Mouse (Mus musculus) neural tube, embryonic 11.5 days (tissue): Measurements from ENCODE around the gene Adamtsl4. TPM values are rescaled to one million over a fixed set of nuclear protein-coding genes. Genes with fewer than 3 reads are reported as not detected.

Experiments
- ATAC-seq: fragments of 200-750 bp; cut with Nextera tagmentation; 2 replicates; pipeline ENCODE4 v1.8.0; 2017; ENCODE audit warnings: moderate number of reproducible peaks, mild to moderate bottlenecking, moderate TSS enrichment, moderate library complexity; ENCODE audit not compliant: insufficient read depth, low FRiP score, low TSS enrichment
- DNase-seq: peaks from one replicate; pipeline ENCODE4 v3.0.0-alpha.2; 2015; ENCODE audit warnings: low spot score
- H3K27ac ChIP-seq: fragments of 300-500 bp; sonication (generic); 2 replicates; pipeline ENCODE4 v1.5.1; 2014; ENCODE audit warnings: low read depth, mild to moderate bottlenecking, low read length
- H3K27me3 ChIP-seq: fragments of 300-500 bp; sonication (generic); 2 replicates; pipeline ENCODE4 v1.6.1; 2014; ENCODE audit warnings: mild to moderate bottlenecking, low read length, mixed read lengths; ENCODE audit not compliant: control insufficient read depth, insufficient read depth
- H3K36me3 ChIP-seq: fragments of 300-500 bp; sonication (generic); 2 replicates; pipeline ENCODE4 v1.6.1; 2014; ENCODE audit warnings: mild to moderate bottlenecking, low read length, moderate library complexity, mixed read lengths; ENCODE audit not compliant: control insufficient read depth, insufficient read depth
- H3K4me1 ChIP-seq: fragments of 300-500 bp; sonication (generic); 2 replicates; pipeline ENCODE4 v1.6.1; 2014; ENCODE audit warnings: low read length, mixed read lengths; ENCODE audit not compliant: control insufficient read depth, insufficient read depth
- H3K4me2 ChIP-seq: fragments of 300-500 bp; sonication (generic); 2 replicates; pipeline ENCODE4 v1.6.1; 2014; ENCODE audit warnings: low read depth, mild to moderate bottlenecking, moderate library complexity
- H3K4me3 ChIP-seq: fragments of 300-500 bp; sonication (generic); 2 replicates; pipeline ENCODE4 v1.5.1; 2014; ENCODE audit warnings: low read depth, low read length
- H3K9ac ChIP-seq: fragments of 300-500 bp; sonication (generic); 2 replicates; pipeline ENCODE4 v1.6.1; 2014; ENCODE audit warnings: mild to moderate bottlenecking, low read length
- H3K9me3 ChIP-seq: fragments of 300-500 bp; sonication (generic); 2 replicates; pipeline ENCODE4 v1.6.1; 2016; ENCODE audit warnings: low read length; ENCODE audit not compliant: control insufficient read depth
- WGBS: fragments of 180-500 bp; shearing (Covaris S2); extraction: QIAGEN DNeasy Blood & Tissue Kit; methylation state at CpG from one replicate; pipeline ENCODE4 v1.1.7; 2014; 5-methylcytosine and 5-hydroxymethylcytosine counted together
- polyA plus RNA-seq: library from polyadenylated mRNA; unstranded; fragments of >200 nt; fragmentation: Nextera tagmentation; extraction: Ambion mirVana; gene quantifications from 2 replicates; pipeline ENCODE4 v1.2.1, GENCODE M21; 2014

Adamtsl4 gene
- polyA plus RNA-seq = 0.42 and 0.82 TPM in 2 replicates

DNA sequence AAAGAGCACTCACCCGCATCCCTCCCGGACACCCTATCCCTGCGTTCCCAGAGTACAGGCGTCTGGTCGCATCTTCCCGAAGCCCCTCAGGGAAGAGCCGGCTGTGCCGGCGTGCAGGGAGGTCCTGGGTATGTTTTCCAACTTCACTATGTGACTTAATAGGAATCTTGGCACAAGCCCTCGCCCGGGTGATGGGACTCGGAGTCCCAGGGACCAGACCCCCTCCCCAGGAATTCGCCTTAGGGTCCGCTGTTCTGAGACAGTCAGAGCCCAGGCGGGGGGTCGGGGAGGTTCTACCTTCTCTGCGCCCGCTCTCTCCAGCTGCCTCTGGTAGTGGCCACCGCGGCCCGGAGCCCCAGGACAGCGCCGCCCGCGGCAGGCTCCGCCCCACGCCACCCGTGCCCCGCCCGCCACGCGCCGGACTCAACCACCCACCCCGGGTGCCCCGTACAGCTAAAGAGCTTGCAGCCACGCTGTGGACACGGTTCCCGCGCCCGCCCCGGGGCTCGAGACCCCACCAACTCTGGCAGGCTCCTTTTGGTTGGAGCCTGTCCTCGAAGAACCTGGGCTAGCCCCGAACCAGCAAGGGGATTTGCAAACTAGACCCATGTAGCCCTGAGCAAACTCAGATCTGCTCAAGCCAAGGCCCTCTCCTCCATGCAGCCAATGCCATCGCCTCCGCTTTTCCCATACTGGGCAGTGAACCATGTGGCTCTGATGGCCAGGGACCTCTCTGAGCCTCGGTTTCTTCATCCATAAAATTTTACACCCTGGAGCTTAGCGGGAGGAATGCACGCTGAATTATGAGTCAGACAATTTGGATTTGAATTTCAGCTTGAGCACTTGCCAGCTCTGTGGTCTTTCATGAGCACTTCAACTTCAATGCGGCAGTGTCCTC, at the start of gene Adamtsl4:
Gene Adamtsl4 (minus strand): TSS at position 394 of the 898 bp plus-strand sequence.
- Histone ChIP-seq H3K4me1 (peaks cover 12% of the 10 kb centered on the region), H3K36me3 (no peaks in the 10 kb centered on the region), H3K4me2 (peak within 1 kb of the TSS; percentile 67), H3K9me3 (no peaks in the 10 kb centered on the region), H3K27ac (no peak within 1 kb of the TSS), H3K27me3 (no peaks in the 10 kb centered on the region), H3K4me3 (peak within 1 kb of the TSS; percentile 31), H3K9ac (peak within 1 kb of the TSS; percentile 48)
- DNase-seq (peak; percentile 48), ATAC-seq (peak; percentile 51; the same call in 1 of the 2 replicates)
- 6% methylated on average over 49 of the region's 50 CpGs for WGBS

DNA sequence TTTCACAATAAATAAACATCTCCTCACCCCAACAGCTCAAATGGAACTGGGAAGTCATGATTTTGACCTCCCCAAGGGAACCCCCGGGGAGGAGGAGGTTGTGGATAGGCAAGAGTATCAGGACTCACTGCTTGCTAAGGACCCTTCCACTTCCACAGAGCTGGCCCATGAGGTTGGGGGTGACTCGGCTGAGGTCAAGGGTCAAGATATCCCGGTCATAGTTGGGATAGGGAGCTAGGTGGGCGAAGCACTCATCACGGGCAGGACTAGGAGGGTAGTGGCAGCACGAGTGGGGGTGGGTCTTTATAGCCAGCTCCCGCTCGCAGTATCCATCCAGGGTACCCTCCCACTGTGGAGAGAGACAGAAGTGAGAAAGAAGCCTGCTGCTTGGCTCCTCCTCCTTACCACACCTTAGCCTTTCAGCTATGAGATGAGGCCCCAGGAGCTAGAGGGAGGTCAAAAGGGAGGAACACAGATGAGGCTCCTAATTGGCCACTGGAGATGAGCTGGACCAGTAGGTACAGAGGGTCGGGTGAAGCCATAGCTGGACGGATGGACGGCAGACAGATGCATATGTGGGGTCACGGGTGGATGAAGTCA, 47.5 kb upstream of the Adamtsl4 start:
- ATAC-seq (no peak), DNase-seq (no peak)
- no peak overlapping the region for H3K27ac ChIP-seq
- 82% methylated on average over 12 of the region's 12 CpGs for WGBS
- peaks cover 10% of the 10 kb centered on the region for H3K36me3 ChIP-seq
- no peak overlapping the region for H3K4me3 ChIP-seq
- no peaks in the 10 kb centered on the region for H3K27me3 ChIP-seq
- no peak overlapping the region for H3K4me2 ChIP-seq
- no peaks in the 10 kb centered on the region for H3K4me1 ChIP-seq
- no peaks in the 10 kb centered on the region for H3K9me3 ChIP-seq
- no peak overlapping the region for H3K9ac ChIP-seq

- DNase-seq (no peak), ATAC-seq (no peak)
- H3K4me3 ChIP-seq = no peak overlapping the region
- H3K27me3 ChIP-seq = no peaks in the 10 kb centered on the region
- H3K4me1 ChIP-seq = no peaks in the 10 kb centered on the region
- no peak overlapping the region for H3K9ac ChIP-seq
- H3K36me3 ChIP-seq = peaks cover 10% of the 10 kb centered on the region
- H3K9me3 ChIP-seq = no peaks in the 10 kb centered on the region
- 88% methylated on average over 13 of the region's 13 CpGs for WGBS
- no peak overlapping the region for H3K4me2 ChIP-seq
- H3K27ac ChIP-seq = no peak overlapping the region
Observed at GRCm38 (mm10) chr3:95734092-95734702, 46.5 kb upstream of the Adamtsl4 start.

DNA sequence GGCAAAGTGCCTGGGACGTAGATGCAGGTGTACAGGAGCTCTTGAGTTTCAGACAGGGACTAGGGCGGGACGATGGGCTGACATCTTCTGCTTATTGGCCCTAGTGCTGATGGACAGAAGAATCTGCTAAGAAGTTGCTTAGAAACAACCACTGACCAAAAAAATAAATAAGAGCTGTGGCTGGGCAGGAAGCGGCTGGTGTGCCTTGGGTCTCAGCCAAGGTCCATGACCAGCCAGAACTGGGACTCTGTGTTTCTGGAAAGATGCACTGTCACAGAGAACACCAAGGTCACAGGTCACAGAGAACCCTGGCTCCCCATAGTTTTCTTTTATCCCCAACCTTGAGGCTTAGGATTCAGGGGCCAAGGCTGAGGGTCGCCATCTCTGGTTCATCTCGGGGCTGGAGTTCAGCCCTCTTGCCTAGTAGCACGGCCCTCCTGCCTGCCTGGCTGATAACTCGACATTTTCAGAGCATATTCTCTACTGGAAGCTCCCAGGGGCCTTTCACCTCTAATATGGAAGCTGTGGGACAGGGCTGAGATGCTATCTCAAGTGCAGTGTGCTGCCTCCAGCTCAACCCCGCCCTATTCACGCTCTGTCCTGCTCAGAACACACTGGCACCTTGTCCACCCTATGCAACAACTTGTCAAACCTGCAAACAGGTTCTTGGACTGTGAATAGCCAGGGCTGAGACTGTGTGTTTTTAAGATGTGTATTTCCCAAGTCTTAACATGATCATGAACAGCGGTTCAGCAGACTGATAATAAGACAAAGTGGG, 45.2 kb upstream of the Adamtsl4 start:
- H3K9me3 ChIP-seq = no peaks in the 10 kb centered on the region
- ATAC-seq = no peak
- H3K4me1 ChIP-seq = no peaks in the 10 kb centered on the region
- H3K4me2 ChIP-seq = no peak overlapping the region
- H3K27ac ChIP-seq = no peak overlapping the region
- H3K4me3 ChIP-seq = no peak overlapping the region
- no peak overlapping the region for H3K9ac ChIP-seq
- no peaks in the 10 kb centered on the region for H3K27me3 ChIP-seq
- 88% methylated on average over 11 of the region's 11 CpGs for WGBS
- peaks cover 7% of the 10 kb centered on the region for H3K36me3 ChIP-seq
- no peak for DNase-seq

- DNase-seq (no peak), ATAC-seq (no peak)
- Histone ChIP-seq H3K27ac (no peak overlapping the region), H3K4me2 (no peak overlapping the region), H3K36me3 (peaks cover 6% of the 10 kb centered on the region), H3K4me1 (no peaks in the 10 kb centered on the region), H3K9me3 (no peaks in the 10 kb centered on the region), H3K4me3 (no peak overlapping the region), H3K27me3 (no peaks in the 10 kb centered on the region), H3K9ac (no peak overlapping the region)
- WGBS = 97% methylated on average over 9 of the region's 9 CpGs
Observed at GRCm38 (mm10) chr3:95732297-95732696, 44.6 kb upstream of the Adamtsl4 start.

GRCm38 (mm10) chr3:95731802-95732201, 44.1 kb upstream of the Adamtsl4 start:
- no peak for ATAC-seq

GRCm38 (mm10) chr3:95730431-95730830, 42.7 kb upstream of the Adamtsl4 start:
- no peaks in the 10 kb centered on the region for H3K4me1 ChIP-seq
- ATAC-seq = no peak
- 76% methylated on average over 7 of the region's 7 CpGs for WGBS

More at GRCm38 (mm10) chr3:95731802-95732201, 44.1 kb upstream of the Adamtsl4 start:
- Histone ChIP-seq H3K27ac (no peak overlapping the region), H3K4me2 (no peak overlapping the region), H3K27me3 (no peaks in the 10 kb centered on the region), H3K4me3 (no peak overlapping the region), H3K9ac (no peak overlapping the region), H3K4me1 (no peaks in the 10 kb centered on the region), H3K36me3 (peaks cover 6% of the 10 kb centered on the region), H3K9me3 (no peaks in the 10 kb centered on the region)
- 90% methylated on average over 4 of the region's 4 CpGs for WGBS
- DNase-seq = no peak

DNA sequence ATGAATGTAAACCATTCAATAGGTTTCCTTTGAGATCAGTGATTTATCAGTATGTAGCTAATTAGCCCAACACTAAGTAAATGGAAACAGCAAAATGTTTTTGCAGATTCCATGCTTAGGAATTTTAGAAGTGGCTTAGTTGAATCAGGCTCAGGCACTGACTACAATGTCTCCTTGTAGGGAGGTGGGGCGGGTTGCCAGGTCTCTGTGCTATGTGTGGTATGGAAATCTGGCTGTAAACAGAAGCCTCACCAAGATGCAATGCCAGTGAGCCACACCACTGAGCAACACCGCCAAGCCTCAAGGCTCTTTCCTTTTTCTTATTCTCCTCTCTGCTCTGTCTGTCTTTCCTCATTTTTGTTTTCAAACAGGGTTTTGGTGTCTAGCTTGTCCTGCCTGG, 41.2 kb upstream of the Adamtsl4 start:
- DNase-seq (no peak), ATAC-seq (no peak)
- 79% methylated on average over 2 of the region's 2 CpGs for WGBS
- H3K9me3 ChIP-seq = no peaks in the 10 kb centered on the region
- no peak overlapping the region for H3K4me2 ChIP-seq
- H3K27me3 ChIP-seq = no peaks in the 10 kb centered on the region
- no peaks in the 10 kb centered on the region for H3K36me3 ChIP-seq
- no peak overlapping the region for H3K4me3 ChIP-seq
- no peak overlapping the region for H3K9ac ChIP-seq
- H3K27ac ChIP-seq = no peak overlapping the region
- no peaks in the 10 kb centered on the region for H3K4me1 ChIP-seq

More at GRCm38 (mm10) chr3:95730431-95730830, 42.7 kb upstream of the Adamtsl4 start:
- no peak overlapping the region for H3K9ac ChIP-seq
- H3K9me3 ChIP-seq = no peaks in the 10 kb centered on the region
- H3K4me3 ChIP-seq = no peak overlapping the region
- peaks cover 4% of the 10 kb centered on the region for H3K36me3 ChIP-seq
- DNase-seq = no peak
- H3K27me3 ChIP-seq = no peaks in the 10 kb centered on the region
- H3K4me2 ChIP-seq = no peak overlapping the region
- H3K27ac ChIP-seq = no peak overlapping the region
